Mouse (Mus musculus): ENCODE data around the gene Sertad2. TPM values are rescaled to one million over a fixed set of nuclear protein-coding genes. Genes with fewer than 3 reads are reported as not detected.

Gene Sertad2
- total RNA-seq, 1 experiment from 2014 or later: 24.9 TPM

- ATAC-seq (replicated peaks; ENCODE audit: insufficient number of reproducible peaks, low FRiP score, low TSS enrichment, poor library complexity, severe bottlenecking): no peak
Observed at GRCm38 (mm10) chr11:20635646-20636045, 92.6 kb downstream of the Sertad2 start.

- no peak for ATAC-seq (replicated peaks; ENCODE audit: insufficient number of reproducible peaks, low FRiP score, low TSS enrichment, poor library complexity, severe bottlenecking)
Observed at GRCm38 (mm10) chr11:20636114-20636513, 93.1 kb downstream of the Sertad2 start.

- ATAC-seq (replicated peaks; ENCODE audit: insufficient number of reproducible peaks, low FRiP score, low TSS enrichment, poor library complexity, severe bottlenecking): no peak
Observed at GRCm38 (mm10) chr11:20637060-20637459, 94.0 kb downstream of the Sertad2 start.

- peak; percentile 54; the same call in 1 of the 2 replicates for ATAC-seq (replicated peaks; ENCODE audit: insufficient number of reproducible peaks, low FRiP score, low TSS enrichment, poor library complexity, severe bottlenecking)
Observed at GRCm38 (mm10) chr11:20638841-20639240, 95.8 kb downstream of the Sertad2 start.

GRCm38 (mm10) chr11:20639918-20640447, 96.9 kb downstream of the Sertad2 start:
- no peak for ATAC-seq (replicated peaks; ENCODE audit: insufficient number of reproducible peaks, low FRiP score, low TSS enrichment, poor library complexity, severe bottlenecking)

- no peak for ATAC-seq (replicated peaks; ENCODE audit: insufficient number of reproducible peaks, low FRiP score, low TSS enrichment, poor library complexity, severe bottlenecking)
Observed at GRCm38 (mm10) chr11:20642321-20642720, 99.3 kb downstream of the Sertad2 start.

- ATAC-seq (replicated peaks; ENCODE audit: insufficient number of reproducible peaks, low FRiP score, low TSS enrichment, poor library complexity, severe bottlenecking): no peak
Observed at GRCm38 (mm10) chr11:20643161-20643560, 100.1 kb downstream of the Sertad2 start.

GRCm38 (mm10) chr11:20644166-20644565, 101.1 kb downstream of the Sertad2 start:
- no peak for ATAC-seq (replicated peaks; ENCODE audit: insufficient number of reproducible peaks, low FRiP score, low TSS enrichment, poor library complexity, severe bottlenecking)

GRCm38 (mm10) chr11:20644872-20645271, 101.8 kb downstream of the Sertad2 start:
- no peak for ATAC-seq (replicated peaks; ENCODE audit: insufficient number of reproducible peaks, low FRiP score, low TSS enrichment, poor library complexity, severe bottlenecking)

GRCm38 (mm10) chr11:20645521-20645920, 102.5 kb downstream of the Sertad2 start:
- no peak for ATAC-seq (replicated peaks; ENCODE audit: insufficient number of reproducible peaks, low FRiP score, low TSS enrichment, poor library complexity, severe bottlenecking)

- ATAC-seq (replicated peaks; ENCODE audit: insufficient number of reproducible peaks, low FRiP score, low TSS enrichment, poor library complexity, severe bottlenecking): no peak
Observed at GRCm38 (mm10) chr11:20646142-20646541, 103.1 kb downstream of the Sertad2 start.

- ATAC-seq (replicated peaks; ENCODE audit: insufficient number of reproducible peaks, low FRiP score, low TSS enrichment, poor library complexity, severe bottlenecking): no peak
Observed at GRCm38 (mm10) chr11:20646986-20647726, 104.1 kb downstream of the Sertad2 start.

- no peak for ATAC-seq (replicated peaks; ENCODE audit: insufficient number of reproducible peaks, low FRiP score, low TSS enrichment, poor library complexity, severe bottlenecking)
Observed at GRCm38 (mm10) chr11:20647902-20648625, 105.0 kb downstream of the Sertad2 start.

GRCm38 (mm10) chr11:20649477-20649876, 106.4 kb downstream of the Sertad2 start:
- 0 out of 2 replicates have a peak, but pooled peaks have one; percentile 20 for ATAC-seq (replicated peaks; ENCODE audit: insufficient number of reproducible peaks, low FRiP score, low TSS enrichment, poor library complexity, severe bottlenecking)

- ATAC-seq (replicated peaks; ENCODE audit: insufficient number of reproducible peaks, low FRiP score, low TSS enrichment, poor library complexity, severe bottlenecking): no peak
Observed at GRCm38 (mm10) chr11:20650006-20650639, 107.1 kb downstream of the Sertad2 start.

GRCm38 (mm10) chr11:20651166-20651565, 108.1 kb downstream of the Sertad2 start:
- no peak for ATAC-seq (replicated peaks; ENCODE audit: insufficient number of reproducible peaks, low FRiP score, low TSS enrichment, poor library complexity, severe bottlenecking)

- peak; percentile 19; the same call in 1 of the 2 replicates for ATAC-seq (replicated peaks; ENCODE audit: insufficient number of reproducible peaks, low FRiP score, low TSS enrichment, poor library complexity, severe bottlenecking)
Observed at GRCm38 (mm10) chr11:20655795-20656710, 113.0 kb downstream of the Sertad2 start.

GRCm38 (mm10) chr11:20656711-20657057, 113.6 kb downstream of the Sertad2 start:
- ATAC-seq (replicated peaks; ENCODE audit: insufficient number of reproducible peaks, low FRiP score, low TSS enrichment, poor library complexity, severe bottlenecking): no peak

Data from monocyte, adult 5-6 weeks (primary cell).